Mouse (Mus musculus) midbrain, embryonic 15.5 days (tissue): ENCODE data around the gene Ptpn20. TPM values are rescaled to one million over a fixed set of nuclear protein-coding genes. Genes with fewer than 3 reads are reported as not detected.

Experiments
- ATAC-seq: fragments of 200-750 bp; cut with Nextera tagmentation; replicated peaks from 2 replicates; pipeline ENCODE4 v1.8.0; 2017; ENCODE audit warnings: moderate TSS enrichment
- H3K27ac ChIP-seq: fragments of 300-500 bp; sonication (generic); 2 replicates; pipeline ENCODE4 v1.5.1; 2015; ENCODE audit warnings: mild to moderate bottlenecking, inconsistent platforms
- H3K27me3 ChIP-seq: fragments of 300-500 bp; sonication (generic); replicated peaks from 2 replicates; pipeline ENCODE4 v1.6.1; 2015; ENCODE audit warnings: inconsistent platforms
- H3K36me3 ChIP-seq: fragments of 300-500 bp; sonication (generic); replicated peaks from 2 replicates; pipeline ENCODE4 v1.6.1; 2015; ENCODE audit warnings: inconsistent platforms
- H3K4me1 ChIP-seq: fragments of 300-500 bp; sonication (generic); 2 replicates; pipeline ENCODE4 v1.6.1; 2015; ENCODE audit warnings: inconsistent platforms
- H3K4me2 ChIP-seq: fragments of 300-500 bp; sonication (generic); 2 replicates; pipeline ENCODE4 v1.6.1; 2015; ENCODE audit warnings: inconsistent platforms, mild to moderate bottlenecking, moderate library complexity
- H3K4me3 ChIP-seq: fragments of 300-500 bp; sonication (generic); 2 replicates; pipeline ENCODE4 v1.5.1; 2015; ENCODE audit warnings: mild to moderate bottlenecking, inconsistent platforms
- H3K9ac ChIP-seq: fragments of 300-500 bp; sonication (generic); 2 replicates; pipeline ENCODE4 v1.6.1; 2015; ENCODE audit warnings: mild to moderate bottlenecking, inconsistent platforms
- H3K9me3 ChIP-seq: fragments of 300-500 bp; sonication (generic); 2 replicates; pipeline ENCODE4 v1.6.1; 2016; ENCODE audit warnings: inconsistent platforms
- WGBS: fragments of 180-500 bp; shearing (Covaris S2); methylation state at CpG from one replicate; pipeline ENCODE4 v1.1.7; 2015; ENCODE audit warnings: mixed read lengths; 5-methylcytosine and 5-hydroxymethylcytosine counted together
- polyA plus RNA-seq: library from polyadenylated mRNA; unstranded; fragments of >200 nt; fragmentation: Nextera tagmentation; extraction: Ambion mirVana; gene quantifications from 2 replicates; pipeline ENCODE4 v1.2.1, GENCODE M21; 2015

Gene Ptpn20
- 0.05 and 0.13 TPM in 2 replicates for polyA plus RNA-seq

DNA sequence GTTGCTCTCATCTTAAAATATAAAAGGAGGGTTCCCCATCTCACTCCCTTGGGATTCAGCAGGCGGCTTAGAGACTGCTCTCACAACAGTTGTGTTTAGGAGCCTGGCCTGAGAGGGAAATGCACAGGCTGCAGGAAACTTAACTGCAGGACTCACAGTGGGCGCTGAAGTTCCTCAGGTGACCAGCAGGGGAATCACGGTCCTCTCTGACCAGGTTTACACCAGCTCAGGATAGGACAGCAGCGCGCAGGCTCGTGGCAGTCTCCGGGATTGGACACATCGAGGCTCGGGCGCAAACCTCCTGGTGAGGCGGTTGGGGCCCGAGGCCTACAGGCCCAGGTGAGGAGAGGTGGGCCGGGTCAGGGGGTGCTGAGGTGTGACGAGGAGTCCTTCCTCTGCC is at the start of gene Ptpn20:
Gene Ptpn20, plus strand, starts transcription at position 257 of the 400 bp plus-strand sequence.
- no peak for ATAC-seq
- H3K9me3 ChIP-seq = no peaks in the 10 kb centered on the region
- H3K4me2 ChIP-seq = no peak within 1 kb of the TSS
- no peak within 1 kb of the TSS for H3K27ac ChIP-seq
- no peaks in the 10 kb centered on the region for H3K36me3 ChIP-seq
- H3K4me3 ChIP-seq = no peak within 1 kb of the TSS
- 62% methylated on average over 14 of the region's 14 CpGs for WGBS
- H3K9ac ChIP-seq = no peak within 1 kb of the TSS
- H3K27me3 ChIP-seq = no peaks in the 10 kb centered on the region
- no peaks in the 10 kb centered on the region for H3K4me1 ChIP-seq

DNA sequence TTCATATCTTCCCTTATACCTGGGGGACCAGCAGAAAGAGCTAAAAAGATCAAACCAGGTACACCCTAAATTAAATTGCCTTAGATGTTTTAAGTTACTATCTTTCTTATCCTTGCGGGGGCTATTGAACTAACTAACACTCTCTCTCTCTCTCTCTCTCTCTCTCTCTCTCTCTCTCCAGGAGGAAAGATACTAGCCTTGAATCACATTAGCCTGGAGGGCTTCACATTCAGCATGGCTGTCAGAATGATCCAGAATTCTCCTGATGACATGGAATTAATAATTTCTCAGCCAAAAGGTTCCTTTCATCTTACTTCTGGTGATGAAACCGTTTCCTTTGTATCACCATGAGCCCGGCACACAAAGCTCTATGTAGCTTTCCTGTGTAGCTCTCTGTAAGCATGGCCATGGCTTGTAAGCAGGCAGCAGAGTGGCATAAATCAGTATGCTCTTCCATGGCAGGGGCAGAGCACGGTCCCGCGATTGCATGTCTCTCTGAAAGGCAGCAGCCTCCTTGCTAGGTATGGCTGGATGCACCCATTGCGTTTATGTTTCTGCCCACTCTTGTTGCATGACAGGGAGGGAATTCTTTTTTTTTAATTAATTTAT is 49.3 kb upstream of the Ptpn20 start:
- peak overlapping the region; percentile 67 for H3K27ac ChIP-seq
- no peak overlapping the region for H3K4me3 ChIP-seq
- H3K27me3 ChIP-seq = no peaks in the 10 kb centered on the region
- no peak overlapping the region for H3K4me2 ChIP-seq
- H3K36me3 ChIP-seq = no peaks in the 10 kb centered on the region
- peak; percentile 83; the same call in 1 of the 2 replicates for ATAC-seq
- WGBS = 48% methylated on average over 7 of the region's 7 CpGs
- no peak overlapping the region for H3K9ac ChIP-seq
- no peaks in the 10 kb centered on the region for H3K9me3 ChIP-seq
- 0 out of 2 replicates have a peak, but pooled peaks cover 2% of the 10 kb centered on the region for H3K4me1 ChIP-seq

DNA sequence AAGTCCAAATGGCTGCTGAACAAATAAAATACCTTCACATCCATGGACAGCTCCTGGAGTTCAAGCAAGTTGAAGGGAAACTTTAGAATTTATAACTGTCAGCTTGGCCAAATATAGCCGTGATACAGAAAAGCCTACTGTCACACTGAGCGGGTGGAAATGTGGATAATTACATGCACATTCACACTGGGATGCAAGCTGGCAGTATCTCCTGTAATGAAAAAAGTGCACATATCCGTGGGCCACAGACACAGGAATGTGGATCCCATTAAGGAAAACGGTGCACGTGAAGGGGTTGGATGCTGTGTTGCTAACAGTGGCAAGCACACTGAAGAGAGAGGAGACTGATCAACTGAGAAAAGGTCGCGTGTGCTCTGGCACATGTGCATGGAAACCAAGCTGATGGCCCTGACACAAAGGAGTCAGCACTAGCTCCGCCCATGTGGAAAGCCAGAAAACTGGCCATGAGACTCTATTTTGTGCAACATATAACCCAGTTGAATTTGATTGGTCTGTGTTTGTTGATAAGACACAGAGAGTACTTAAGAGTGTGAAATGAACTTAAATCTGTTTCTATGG is 43.4 kb upstream of the Ptpn20 start:
- WGBS = 75% methylated on average over 8 of the region's 8 CpGs
- H3K4me3 ChIP-seq = no peak overlapping the region

DNA sequence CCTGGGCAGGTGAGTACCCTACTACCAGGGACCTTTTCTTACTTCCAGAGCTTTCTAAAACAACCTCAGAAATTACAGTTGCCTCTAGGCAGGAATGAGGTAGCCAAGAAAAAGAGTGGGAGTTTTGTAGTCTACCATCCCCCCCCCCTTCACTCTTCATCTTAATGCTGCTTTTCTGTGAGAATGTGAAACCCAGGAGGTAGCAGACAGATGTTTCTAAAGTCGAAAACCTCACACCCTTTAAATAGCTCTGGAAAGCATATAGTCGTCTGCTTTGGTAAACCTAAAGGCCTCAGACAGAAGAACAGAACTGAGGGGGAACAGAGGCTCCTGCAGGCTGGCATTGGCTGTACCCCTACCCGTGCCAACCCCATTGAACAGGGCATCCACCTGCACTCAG is 40.4 kb upstream of the Ptpn20 start:
- Histone ChIP-seq H3K36me3 (no peaks in the 10 kb centered on the region), H3K9ac (no peak overlapping the region), H3K27ac (no peak overlapping the region), H3K27me3 (no peaks in the 10 kb centered on the region), H3K9me3 (no peaks in the 10 kb centered on the region), H3K4me1 (peaks cover 11% of the 10 kb centered on the region), H3K4me3 (no peak overlapping the region), H3K4me2 (no peak overlapping the region)
- WGBS = 76% methylated on average over 3 of the region's 3 CpGs
- ATAC-seq = no peak

More for the DNA sequence above, 43.4 kb upstream of the Ptpn20 start:
- Histone ChIP-seq H3K9ac (no peak overlapping the region), H3K27ac (no peak overlapping the region), H3K9me3 (no peaks in the 10 kb centered on the region), H3K4me2 (no peak overlapping the region), H3K4me1 (peaks cover 11% of the 10 kb centered on the region), H3K27me3 (no peaks in the 10 kb centered on the region), H3K36me3 (no peaks in the 10 kb centered on the region)
- ATAC-seq = no peak

DNA sequence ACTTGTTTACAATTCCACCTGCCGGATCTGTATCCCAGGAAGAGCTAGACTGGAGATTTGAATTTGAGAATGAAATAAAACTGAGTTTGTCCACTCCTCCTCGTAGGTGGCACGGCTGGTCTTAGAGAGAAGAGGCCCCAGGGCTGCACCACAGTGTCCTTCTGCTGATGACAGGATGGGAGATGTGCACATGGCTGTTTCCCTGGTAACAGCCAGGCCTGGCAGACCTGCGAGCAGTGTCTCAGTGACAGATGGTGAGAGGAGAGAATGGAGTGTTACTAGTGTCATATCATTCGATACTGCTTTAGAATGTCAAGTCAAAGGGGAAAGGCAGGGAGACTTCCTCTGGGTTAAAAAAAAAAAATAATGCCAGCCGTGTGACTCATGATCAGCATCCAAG is 39.2 kb upstream of the Ptpn20 start:
- Histone ChIP-seq H3K9ac (no peak overlapping the region), H3K27ac (peak overlapping the region; percentile 52), H3K4me1 (peaks cover 11% of the 10 kb centered on the region), H3K4me3 (no peak overlapping the region), H3K27me3 (no peaks in the 10 kb centered on the region), H3K9me3 (no peaks in the 10 kb centered on the region), H3K36me3 (no peaks in the 10 kb centered on the region), H3K4me2 (no peak overlapping the region)
- ATAC-seq = peak; percentile 91
- WGBS = 38% methylated on average over 6 of the region's 6 CpGs

DNA sequence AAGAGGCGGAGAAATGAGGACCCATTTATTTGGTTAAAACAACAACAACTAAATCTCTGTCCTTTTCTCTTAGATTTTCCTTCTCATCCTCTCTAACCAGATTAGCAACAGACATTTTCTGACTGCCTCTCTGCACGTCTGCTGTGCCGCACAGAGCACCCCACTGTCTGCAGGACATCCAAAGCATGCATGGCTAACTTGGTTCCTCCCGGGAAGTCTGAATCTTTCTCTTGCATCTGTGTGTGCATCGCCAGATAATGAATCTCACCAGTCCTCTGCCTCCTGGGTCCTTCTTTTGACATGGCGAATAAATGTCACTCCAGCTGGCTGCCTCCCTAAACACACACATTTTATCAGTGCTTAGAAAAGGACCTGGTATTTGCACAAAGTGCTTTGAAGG is 18.3 kb upstream of the Ptpn20 start:
- H3K27ac ChIP-seq = peak overlapping the region; percentile 36
- ATAC-seq = no peak; the same call in 1 of the 2 replicates
- H3K4me1 ChIP-seq = peaks cover 11% of the 10 kb centered on the region
- H3K9ac ChIP-seq = no peak overlapping the region
- WGBS = 15% methylated on average over 6 of the region's 6 CpGs
- no peaks in the 10 kb centered on the region for H3K9me3 ChIP-seq
- no peak overlapping the region for H3K4me2 ChIP-seq
- no peak overlapping the region for H3K4me3 ChIP-seq
- no peaks in the 10 kb centered on the region for H3K27me3 ChIP-seq
- H3K36me3 ChIP-seq = no peaks in the 10 kb centered on the region

DNA sequence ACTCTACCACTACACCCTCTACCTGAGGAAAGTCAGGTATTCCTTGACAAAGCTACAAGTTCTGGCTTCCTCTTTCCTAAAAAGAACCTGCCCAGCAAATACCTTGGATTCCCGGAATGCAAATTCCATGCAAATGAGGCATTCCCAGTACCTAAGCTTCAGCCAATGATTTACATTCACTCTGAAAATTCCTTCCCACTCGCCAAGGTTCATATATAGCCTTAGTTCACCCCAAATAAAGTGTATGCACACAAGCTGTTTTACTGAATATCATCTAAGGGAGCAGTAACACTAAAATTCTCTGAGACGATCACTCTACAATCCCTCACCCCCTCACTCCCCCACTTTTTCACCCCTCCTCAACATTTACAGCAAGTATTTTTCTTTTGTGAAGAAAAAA is 15.4 kb upstream of the Ptpn20 start:
- no peak overlapping the region for H3K4me3 ChIP-seq
- no peak for ATAC-seq
- peaks cover 9% of the 10 kb centered on the region for H3K4me1 ChIP-seq
- no peak overlapping the region for H3K4me2 ChIP-seq
- no peaks in the 10 kb centered on the region for H3K9me3 ChIP-seq
- no peak overlapping the region for H3K9ac ChIP-seq
- no peaks in the 10 kb centered on the region for H3K36me3 ChIP-seq
- WGBS = 80% methylated on average over 3 of the region's 3 CpGs
- H3K27me3 ChIP-seq = no peaks in the 10 kb centered on the region
- H3K27ac ChIP-seq = no peak overlapping the region

DNA sequence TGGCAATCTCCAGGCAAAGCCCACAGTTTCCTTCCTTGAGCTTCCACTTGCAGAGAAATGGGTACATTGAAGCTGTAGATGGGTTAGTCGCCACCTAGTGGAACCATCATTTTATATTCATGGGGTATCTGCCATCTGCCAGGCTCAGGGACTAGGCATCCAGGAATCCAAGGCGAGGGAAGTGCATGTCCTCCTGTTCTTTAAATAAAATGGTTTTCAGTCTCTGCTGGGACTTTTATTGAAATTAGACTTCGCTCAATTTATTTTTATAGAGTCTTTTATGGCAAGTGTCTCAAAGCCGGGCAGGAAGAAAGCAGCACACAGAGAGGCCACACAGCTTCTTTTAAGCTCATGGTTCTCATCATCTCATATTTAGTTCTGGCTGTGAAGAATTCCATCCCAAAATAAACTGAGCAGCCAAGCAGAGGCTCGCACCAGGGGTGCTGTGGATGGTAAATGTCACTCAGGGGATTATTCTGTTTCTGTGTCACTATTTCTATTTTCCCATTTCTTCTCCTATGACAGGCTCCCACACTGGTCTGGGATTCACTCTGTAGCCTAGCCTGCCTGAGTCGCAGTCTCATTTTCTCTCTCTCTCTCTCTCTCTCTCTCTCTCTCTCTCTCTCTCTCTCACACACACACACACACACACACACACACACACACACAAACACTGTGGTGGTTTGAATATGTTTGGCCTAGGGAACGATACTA is 9.1 kb upstream of the Ptpn20 start:
- no peak overlapping the region for H3K4me3 ChIP-seq
- H3K4me1 ChIP-seq = no peaks in the 10 kb centered on the region
- no peak overlapping the region for H3K27ac ChIP-seq
- H3K9me3 ChIP-seq = no peaks in the 10 kb centered on the region
- H3K9ac ChIP-seq = no peak overlapping the region
- no peaks in the 10 kb centered on the region for H3K36me3 ChIP-seq
- no peak for ATAC-seq
- WGBS = 67% methylated on average over 7 of the region's 7 CpGs
- no peaks in the 10 kb centered on the region for H3K27me3 ChIP-seq
- H3K4me2 ChIP-seq = no peak overlapping the region

DNA sequence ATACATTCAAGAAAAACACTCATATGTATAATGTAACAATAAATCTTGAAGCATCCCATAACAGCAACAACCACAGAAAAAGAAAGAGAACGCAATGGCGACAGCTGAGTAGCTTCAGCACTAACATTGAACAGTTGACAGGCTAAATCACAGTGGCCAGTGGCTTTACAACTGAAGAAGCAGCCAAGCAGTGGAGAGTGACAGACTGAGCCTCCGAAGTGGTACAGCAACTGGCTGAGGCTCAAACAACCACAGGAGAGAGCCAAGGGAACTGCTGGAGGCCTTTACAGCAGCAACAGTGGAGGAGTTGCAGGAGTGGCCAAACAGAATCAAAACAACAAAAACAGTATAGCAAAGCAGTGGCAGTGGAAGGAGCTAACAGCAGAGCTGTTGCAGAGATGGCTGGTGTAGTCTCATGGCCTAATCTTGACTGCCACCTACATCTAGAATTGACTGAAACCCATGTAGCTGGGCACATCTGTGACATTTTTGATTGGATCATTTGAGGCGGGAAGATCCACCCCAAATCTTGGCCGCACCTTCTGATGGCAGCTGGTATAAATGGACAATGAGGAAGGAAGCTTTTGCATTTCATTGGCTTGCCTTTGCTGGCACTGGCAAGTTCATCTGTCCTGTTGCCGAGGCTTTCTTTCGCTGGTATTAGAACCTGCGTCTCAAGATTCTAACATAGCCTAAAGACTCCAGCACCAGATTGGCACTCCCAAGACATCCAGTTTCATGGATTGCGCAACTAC is 9.5 kb downstream of the Ptpn20 start:
- H3K4me3 ChIP-seq = no peak overlapping the region
- H3K27ac ChIP-seq = no peak overlapping the region
- no peak overlapping the region for H3K9ac ChIP-seq
- H3K4me2 ChIP-seq = no peak overlapping the region
- ATAC-seq = no peak
- no peaks in the 10 kb centered on the region for H3K36me3 ChIP-seq
- no peaks in the 10 kb centered on the region for H3K4me1 ChIP-seq
- 92% methylated on average over 9 of the region's 9 CpGs for WGBS
- H3K27me3 ChIP-seq = no peaks in the 10 kb centered on the region
- H3K9me3 ChIP-seq = no peaks in the 10 kb centered on the region

DNA sequence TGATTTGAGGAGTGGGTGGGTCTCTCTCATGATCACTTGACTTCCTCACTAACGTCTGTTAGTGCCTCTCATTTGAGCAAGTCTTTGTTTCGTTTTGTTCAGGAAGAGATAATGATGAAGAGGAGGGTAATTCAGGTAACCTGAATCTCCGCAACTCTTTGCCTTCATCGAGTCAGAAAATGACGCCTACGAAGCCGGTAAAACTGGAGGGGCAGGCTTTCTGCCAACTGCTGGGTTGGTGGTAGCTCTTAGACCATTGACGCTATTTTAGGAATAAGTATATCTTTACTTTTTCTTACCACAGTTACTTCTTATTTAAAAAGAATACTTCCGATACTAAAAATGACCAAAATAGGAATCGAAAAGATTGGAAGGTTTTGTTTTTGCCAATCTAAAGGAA is 18.4 kb downstream of the Ptpn20 start:
- no peak overlapping the region for H3K4me3 ChIP-seq
- H3K27ac ChIP-seq = no peak overlapping the region
- no peak for ATAC-seq
- no peaks in the 10 kb centered on the region for H3K27me3 ChIP-seq
- WGBS = 91% methylated on average over 10 of the region's 10 CpGs
- H3K9me3 ChIP-seq = no peaks in the 10 kb centered on the region
- H3K4me2 ChIP-seq = no peak overlapping the region
- H3K4me1 ChIP-seq = no peaks in the 10 kb centered on the region
- H3K9ac ChIP-seq = no peak overlapping the region
- H3K36me3 ChIP-seq = no peaks in the 10 kb centered on the region

DNA sequence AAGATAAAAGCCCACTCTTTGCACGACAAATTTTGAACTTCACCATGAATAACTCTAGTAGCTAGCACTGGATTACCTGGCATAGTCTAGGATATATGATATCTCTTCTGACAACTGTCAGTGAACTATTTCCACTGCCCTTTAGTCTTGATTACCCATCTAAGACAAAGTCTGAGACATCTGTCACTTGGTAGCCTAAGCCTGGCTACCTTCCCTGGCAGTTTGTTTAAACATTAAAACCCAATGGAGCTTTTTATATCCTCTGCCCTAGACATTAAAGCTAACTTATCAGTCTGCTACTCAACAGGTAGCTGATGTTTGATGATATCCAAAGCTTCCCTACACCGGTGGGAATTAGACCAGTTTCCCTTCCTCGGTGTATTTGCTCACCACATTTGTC is 36.0 kb downstream of the Ptpn20 start:
- Histone ChIP-seq H3K27ac (no peak overlapping the region), H3K4me1 (no peaks in the 10 kb centered on the region), H3K4me2 (no peak overlapping the region), H3K36me3 (no peaks in the 10 kb centered on the region), H3K4me3 (no peak overlapping the region), H3K9me3 (no peaks in the 10 kb centered on the region), H3K27me3 (no peaks in the 10 kb centered on the region), H3K9ac (no peak overlapping the region)
- no peak for ATAC-seq
- 91% methylated on average over 3 of the region's 3 CpGs for WGBS

DNA sequence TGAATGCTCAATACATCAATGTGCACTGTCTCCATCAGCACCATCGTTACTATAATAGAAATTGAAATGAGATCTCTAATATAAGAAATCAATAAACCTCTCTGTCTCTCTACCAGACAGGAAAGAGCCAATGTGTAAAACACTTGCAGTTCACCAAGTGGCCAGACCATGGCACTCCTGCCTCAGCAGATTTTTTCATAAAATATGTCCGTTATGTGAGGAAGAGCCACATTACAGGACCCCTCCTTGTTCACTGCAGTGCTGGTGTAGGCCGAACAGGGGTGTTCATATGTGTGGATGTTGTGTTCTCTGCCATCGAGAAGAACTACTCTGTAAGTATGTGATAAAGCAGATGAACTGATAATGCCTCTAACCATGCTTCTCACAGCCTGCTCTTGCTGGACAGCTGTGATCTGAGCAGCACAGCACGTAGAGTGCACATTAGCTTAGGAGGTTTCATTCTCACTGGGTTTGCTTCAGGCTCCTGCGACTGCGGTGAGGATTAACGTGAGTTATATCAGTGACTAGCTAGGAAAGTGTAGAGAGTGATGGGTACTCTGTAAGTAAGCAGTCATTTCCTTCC is 43.9 kb downstream of the Ptpn20 start:
- Histone ChIP-seq H3K27ac (no peak overlapping the region), H3K27me3 (no peaks in the 10 kb centered on the region), H3K4me2 (no peak overlapping the region), H3K4me1 (no peaks in the 10 kb centered on the region), H3K9ac (no peak overlapping the region), H3K9me3 (no peaks in the 10 kb centered on the region), H3K36me3 (no peaks in the 10 kb centered on the region), H3K4me3 (no peak overlapping the region)
- peak; percentile 78 for ATAC-seq
- whole genome bisulfite sequencing = 57% methylated on average over 8 of the region's 8 CpGs
